Mouse (Mus musculus): ENCODE measurements around the gene Stat4.

DNA sequence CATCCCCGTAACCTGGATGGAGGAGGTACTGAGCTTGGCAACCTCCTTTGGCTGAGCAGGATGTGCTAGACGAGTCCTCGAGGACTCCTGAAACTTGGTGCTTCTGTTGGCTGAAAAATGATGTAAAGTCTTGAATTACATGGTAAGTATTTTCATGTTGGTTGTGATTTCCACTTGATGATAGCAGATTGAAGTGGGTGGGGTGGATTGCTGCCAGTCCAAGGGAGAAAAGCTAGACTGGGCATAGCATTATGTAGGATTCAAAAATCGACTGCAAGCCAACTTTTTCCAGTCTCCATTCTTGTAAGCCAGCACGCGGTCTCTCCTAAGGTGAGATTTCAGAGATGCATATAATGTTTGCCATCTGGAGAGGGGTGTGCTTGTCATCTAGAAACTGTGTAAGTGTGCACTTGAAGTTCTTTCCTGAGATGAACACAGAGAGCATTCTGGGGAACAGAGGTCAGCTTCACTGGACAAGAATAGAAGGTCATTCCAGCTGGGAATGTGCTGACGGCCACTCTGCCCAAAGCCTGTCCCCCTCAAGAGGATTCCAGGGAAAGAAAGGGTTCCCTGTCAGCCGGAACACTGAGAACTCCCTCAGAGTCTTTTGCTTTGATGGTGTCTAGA is 5.1 kb downstream of the Stat4 start:
- TF ChIP-seq POLR2A (IDR thresholded peaks at IDR 0.05; ENCODE audit: extremely low read depth, insufficient read depth, low read length) (no peak), CTCF (IDR thresholded peaks at IDR 0.05; ENCODE audit: extremely low read depth, insufficient read depth, low read length) (no peak)
